Mouse (Mus musculus) lung, postnatal 14 days (tissue): Measurements from ENCODE around the gene Mansc1.

Experiments
- DNase-seq: peaks from one replicate; pipeline ENCODE4 v3.0.0; 2021

Gene Mansc1

DNA sequence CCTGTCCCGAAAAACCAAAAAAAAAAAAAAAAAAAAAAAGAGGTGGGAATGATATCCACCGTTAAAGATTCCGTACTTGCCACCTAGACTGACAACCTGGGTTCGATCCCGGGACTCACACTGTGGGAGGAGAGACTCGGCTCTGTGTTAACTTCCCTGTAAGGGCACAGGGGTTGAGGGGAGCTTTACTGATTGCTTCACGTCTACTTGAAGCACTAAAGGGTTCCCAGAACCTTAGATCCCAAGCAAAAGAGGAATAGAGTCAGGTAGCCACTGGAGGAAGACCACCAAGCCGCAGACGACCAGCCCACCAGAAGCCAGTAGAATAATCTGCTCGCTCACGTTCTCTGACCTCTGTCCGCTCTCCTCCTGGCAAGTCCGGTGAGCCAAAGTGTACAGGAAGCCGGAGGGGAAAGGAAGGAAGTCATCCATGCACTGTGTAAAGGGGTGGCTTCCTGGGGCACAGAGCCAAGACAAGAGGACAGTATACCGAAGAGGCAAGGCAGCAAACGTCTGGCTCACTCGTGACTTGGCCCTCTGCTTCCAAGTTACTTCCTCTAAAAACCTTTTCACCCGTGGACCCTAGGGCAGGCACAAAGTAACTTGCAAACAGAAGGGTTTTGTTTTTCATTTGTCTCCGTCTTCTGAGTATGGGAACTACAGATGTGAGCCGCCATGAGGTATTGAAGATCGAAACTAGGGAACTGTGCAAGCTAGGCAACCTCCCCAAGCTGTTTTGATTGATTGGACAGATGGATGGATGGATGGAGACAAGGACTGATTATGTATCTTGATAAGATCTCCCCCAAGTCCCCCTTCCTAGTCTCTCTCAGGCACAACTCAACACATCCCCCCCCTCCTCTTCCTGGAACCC, 37.5 kb downstream of the Mansc1 start:
- peak; percentile 76 for DNase-seq

DNA sequence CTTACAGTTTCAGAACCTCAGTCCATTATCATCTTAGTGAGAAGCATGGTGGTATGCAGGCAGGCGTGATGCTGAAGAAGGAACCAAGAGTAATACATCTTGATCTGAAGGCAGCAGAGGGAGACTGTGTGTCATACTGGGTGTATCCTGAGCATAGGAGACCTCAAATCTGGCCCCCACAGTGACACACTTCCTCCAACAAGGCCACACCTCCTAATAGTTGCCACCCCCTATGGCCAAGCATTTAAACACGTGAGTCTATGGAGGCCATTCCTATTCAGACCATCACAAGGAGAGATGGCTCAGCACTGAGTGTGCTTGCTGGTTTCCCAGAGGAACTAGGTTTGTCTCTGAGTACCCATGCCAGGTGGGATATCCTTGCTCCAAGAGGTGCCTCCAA, 40.7 kb downstream of the Mansc1 start:
- DNase-seq = no peak

DNA sequence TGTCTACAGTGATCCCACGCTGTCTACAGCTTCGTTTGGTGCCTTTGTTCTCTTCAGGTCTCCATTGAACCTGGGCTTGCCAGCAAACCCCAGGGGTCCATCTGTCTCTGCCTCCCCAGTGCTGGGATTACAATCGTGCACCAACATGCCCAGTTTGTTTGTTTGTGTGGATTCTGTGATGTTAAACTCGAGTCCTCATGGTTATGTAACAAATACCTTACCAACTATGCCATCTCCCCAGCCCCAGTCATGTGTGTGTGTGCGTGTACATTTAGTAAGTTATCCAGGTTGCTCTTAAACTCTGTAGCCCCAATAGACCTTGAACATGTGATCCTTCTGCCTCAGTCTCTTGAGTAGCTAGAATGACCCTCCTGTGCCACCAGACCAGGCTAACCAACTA, 46.0 kb downstream of the Mansc1 start:
- no peak for DNase-seq

DNA sequence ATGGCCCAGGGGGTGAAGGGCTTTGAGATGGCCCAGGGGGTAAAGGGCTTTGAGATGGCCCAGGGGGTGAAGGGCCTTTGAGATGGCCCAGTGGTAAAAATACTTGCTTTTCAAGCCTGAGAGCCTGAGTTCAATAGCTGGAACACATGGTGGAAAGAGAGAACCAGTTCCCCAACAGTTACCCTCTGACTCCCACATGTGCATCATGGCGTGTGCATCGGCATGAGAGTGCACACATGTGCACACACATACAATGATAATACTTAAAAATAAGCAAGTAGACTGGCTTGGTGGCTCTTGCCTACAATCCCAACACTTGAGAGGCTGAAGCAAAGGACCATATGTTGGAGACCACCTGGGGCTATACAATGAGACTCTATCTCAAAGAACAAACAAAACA, 47.7 kb downstream of the Mansc1 start:
- DNase-seq = no peak

DNA sequence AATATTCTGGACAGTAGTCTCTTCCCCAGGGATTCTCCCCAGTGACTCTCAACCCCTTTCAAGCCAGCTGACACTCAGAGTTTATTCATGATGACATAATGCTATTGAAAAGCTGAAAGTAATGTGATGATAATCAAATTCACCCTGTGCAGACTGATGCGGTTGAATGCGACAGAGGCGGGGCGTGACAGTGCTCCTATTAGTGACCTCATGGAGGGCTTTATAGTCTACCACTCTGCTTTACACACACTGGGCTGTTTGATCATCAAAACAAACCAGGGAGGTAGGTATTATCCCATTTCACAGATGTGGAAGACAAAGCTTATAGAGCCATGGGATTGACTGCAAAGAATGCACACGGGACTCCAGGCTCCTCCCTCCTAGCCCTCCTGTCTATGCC, 50.2 kb downstream of the Mansc1 start:
- DNase-seq = no peak

DNA sequence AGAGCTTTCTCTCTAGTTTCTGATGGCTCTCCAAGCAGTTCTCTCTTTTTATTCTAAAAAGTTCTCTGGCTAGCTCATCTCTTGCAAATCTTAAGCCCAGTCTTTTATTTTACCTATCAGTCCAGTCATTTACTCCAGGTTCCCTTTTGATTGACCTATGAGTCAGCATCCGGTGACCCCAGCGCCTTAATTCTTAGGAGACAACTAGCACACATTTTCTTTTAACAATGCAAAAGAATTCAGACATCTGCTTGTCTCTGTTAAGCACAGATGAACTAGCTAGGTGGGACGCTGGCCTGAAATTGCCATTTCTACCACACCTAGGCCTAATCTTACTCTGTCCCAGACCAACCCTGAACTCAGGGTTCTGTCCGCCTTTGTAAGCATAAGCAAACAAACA, 52.8 kb downstream of the Mansc1 start:
- no peak for DNase-seq

DNA sequence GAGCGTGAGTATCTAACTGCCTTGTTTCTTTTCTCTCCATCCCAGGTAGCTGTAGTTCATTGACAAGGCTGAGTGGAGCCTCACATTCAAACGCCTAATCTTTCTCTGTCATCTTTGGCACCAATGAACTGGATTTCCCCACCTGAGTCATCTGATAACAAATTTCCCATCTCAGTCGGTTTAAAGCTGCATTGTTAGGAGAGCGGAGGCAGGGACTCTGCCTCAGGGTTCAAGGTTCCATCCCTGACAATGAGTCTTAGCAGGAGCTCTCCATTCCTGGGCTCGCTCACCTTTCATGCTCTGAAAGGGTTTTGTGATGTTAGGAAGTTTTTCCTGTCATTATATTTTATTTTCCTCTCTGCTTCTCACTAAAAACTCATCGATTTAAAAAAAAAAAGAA, 54.2 kb downstream of the Mansc1 start:
- DNase-seq = no peak

DNA sequence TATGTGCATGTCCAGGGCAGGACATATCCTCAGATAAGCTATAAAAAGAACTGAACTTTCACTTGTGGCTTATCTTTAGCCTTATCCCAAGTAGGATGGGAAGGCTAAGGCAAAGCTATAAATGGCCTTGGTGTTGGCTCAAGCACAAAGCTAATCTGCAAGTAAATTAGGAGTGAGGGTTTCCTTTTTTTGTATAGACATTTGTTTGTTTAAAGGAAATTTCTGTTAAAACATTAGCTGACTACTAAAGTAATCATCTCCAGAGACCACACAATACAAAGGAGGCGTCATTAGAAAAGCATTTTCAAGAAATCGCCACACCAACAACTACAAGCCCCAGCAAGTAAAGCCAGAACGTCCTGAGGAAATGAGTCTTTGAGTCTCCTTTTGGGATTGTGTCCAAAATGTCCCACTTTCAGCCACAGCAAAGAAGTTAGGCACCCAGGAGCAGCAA, 57.0 kb downstream of the Mansc1 start:
- DNase-seq = peak; percentile 16

DNA sequence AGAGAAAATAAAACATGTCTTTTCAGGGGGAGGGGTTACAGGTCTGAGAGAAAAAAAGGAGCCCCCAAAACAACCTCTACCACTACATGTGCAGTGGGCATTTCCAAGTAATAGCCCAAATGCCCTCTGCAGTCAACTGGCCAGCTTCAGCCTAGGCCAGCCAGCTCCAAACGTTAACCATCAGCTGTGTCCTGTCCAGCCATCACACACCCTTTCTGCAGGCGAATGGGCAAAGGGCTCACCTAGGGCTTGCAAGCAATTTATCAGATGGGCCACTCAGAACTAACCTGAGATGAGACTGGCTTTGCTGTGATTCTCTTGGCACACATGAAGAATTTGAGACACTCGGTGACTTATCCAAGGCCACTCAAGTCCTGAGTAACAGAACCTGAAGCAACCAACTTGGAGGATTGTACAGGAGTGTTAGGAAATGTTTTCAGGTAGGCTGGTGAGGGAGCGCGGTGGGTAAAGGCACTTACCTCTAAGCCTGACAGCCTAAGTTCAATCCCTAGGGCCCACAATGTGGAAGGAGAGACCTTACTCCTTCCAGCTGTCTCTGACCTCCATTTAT, 64.2 kb downstream of the Mansc1 start:
- DNase-seq = no peak

DNA sequence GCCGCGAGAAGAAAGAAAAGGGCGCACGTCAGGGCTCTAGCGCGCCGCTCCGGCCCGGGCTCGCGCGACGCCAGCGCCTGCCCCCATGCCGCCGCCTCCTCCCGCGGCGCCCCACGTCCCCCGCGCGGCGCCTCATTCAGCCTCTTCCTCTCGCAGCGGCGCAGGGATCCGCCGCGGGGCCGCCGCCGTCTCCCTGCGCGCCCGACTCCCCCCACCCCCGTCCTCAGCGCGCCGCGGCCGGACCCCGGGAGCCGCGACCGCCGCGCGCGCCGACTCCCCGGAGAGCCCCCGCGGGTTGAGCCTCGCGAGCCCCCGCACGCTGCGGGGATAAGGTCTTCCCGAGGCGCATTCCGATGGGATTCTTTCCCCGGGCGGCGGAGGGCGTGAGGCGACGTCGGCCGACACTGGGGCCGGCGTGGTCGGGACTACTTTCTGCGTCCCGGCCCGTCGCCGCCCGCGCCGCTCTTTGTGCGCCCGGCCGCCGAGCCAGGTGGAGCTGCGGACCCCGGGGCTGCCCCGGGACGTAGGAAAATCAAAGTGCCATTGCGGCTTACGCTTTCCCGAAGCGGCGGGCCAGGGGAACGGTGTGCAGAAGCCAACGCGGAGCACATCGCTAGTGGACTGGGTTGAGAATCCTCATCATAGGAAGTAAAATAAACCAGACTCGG, 65.3 kb downstream of the Mansc1 start, which contains the start of gene Lrp6:
Gene Lrp6 (minus strand): TSS at position 148 of the 668 bp plus-strand sequence.
- DNase-seq = peak; percentile 85

DNA sequence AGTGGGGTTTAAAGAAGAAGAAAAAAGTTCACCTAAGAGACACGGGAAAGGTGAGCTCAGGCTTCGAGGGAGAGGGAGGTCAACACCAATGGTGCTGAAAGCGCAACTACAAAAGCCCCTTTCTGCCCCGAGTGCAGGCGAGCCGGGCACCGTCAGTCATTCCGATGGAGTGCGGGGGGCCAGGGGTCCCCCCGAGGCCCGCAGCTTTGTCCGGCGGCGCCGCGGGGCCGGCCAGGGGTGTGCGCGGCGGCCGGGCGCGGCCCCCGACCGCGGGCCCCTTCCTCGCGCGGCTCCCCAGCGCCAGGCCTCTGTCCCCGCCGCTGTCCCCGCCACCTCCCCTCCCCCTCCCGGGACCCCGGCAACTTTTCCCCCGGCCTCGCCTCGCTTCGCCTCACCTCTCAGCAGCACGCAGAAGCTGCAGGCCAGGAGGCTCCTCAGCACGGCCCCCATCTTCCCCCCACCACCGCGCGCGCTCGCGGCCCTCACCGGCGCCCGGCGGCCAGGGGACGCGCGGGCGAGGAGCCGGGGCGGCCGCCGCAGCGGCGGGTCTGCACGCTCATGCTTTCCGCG, 66.0 kb downstream of the Mansc1 start:
- DNase-seq = no peak

DNA sequence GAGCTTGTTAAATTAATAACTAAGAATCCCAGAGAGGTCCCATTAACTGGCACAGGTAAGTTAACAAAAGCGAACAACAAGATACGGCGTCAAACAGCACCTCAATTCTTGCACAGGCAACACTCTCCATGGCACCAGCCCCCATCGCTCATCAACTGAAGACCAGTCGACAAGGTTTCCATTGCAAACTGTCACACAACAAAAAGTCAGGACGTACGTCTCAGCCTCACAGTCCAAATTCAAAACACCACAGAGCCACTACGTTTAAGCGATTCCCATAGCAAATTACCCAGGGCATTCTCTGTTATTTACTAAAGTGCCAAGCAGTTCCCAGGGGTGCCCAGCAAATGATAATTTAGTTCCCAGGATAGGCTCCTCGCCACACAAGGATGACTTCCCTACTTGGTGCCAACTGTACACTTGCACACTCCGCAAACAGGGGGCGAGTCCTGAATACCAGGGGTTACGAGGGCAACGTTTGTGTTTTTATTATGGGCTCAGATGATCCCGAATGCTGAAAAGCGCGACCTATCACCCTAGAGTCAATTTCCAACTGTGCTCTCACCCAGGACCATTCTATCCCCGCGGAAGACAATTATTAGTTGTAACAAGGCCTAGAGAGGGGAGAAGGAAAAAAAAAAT, 66.6 kb downstream of the Mansc1 start:
- DNase-seq = no peak

DNA sequence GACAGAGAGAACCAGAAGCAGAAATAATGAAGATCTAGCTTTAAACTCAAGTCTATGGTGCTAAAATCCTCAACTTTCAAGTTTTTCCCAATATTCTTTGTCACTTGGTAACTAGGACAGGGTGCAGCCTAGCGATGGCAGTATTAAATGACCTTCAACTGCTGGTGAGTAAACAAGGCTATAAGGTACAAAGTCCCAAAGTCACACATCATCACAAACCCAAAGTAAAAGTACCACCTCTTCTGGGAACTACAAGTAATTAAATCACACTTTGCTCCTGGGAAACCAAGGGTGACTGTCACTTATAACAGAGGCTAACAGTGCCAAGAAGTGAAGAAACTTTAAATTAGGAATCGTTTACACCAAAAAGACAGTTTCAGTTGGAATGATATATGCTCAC, 67.7 kb downstream of the Mansc1 start:
- DNase-seq = no peak

DNA sequence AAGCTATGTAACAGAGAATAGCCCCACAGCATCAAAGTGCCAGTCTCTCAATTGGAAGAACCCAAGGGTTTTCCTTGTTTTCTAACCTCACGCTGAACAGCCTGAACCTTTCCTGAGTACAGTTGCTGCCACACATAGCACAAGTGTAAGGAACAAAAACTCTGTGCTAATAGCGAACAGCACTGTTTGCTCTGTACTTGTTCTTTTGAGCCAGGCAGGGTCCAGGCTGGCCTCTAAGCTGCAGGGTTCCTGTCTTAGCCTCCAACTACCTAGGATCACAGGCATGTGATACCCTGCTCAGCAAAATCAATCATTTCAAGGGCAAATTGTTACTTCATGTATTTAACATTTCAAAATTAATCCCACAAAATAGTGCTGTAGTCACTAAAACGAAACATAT, 72.7 kb downstream of the Mansc1 start:
- no peak for DNase-seq
